Mouse (Mus musculus) embryo, embryonic 10 days (tissue): ENCODE measurements at regions not wholly inside any gene's neighbourhood (a gene's known extent, or its start where the extent isn't known, plus 50 kb on each side); places are given as distances from the start of the nearest gene placed in this dataset.

Experiments used
- DNase-seq: peaks from one replicate; pipeline ENCODE4 v3.0.0-alpha.2; 2015; ENCODE audit warnings: low spot score

- no peak for DNase-seq
Observed at GRCm38 (mm10) chr14:58967975-58968374, 174.7 kb downstream of the 1700129C05Rik start.

- DNase-seq = no peak
Observed at GRCm38 (mm10) chr14:58967163-58967562, 175.5 kb downstream of the 1700129C05Rik start.

DNA sequence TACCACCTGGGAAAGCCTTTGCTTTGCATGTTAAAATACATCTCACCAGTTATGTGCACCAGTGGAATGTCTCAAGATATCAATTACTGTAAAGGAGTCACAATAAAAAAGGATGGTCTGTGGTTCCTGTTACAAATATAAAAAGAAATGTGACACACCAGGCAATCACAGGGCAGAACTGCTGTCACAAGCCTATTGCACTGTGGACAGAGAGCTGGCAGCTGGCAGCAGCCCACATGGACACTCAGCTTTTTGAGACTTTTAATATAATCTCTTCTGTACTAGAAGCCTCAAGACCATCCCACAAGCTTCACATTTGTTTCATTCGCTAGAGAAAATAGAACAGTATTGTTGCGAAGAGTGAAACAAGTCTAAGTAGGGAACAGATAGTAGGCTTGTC is 197.7 kb downstream of the 1700129C05Rik start:
- DNase-seq = no peak

DNA sequence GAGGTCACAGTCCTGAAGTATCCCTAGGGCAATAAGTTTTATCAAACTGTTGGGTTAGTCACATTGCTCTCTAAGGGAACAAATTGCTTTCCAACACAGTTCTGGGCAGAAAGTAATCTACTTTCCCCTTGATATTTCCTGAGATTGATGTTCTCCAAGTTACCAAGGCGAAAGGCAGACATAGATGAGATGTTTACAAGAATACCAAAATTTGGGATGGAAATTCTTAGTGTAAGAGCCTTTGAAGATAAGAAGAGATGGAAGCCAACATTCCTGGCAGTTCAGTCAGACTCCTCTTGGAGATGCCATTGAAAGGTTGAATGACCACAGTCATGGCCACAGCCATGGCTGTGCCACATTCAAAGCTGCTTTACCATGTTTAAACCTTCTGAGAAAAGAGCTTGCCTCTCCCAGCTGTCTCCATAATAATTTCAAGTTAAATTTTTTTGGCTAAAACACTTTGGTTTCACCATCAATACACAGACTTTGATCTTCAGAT is 199.4 kb downstream of the 1700129C05Rik start:
- no peak for DNase-seq

GRCm38 (mm10) chr14:58939086-58939485 is 203.6 kb downstream of the 1700129C05Rik start:
- no peak for DNase-seq

- no peak for DNase-seq
Observed at GRCm38 (mm10) chr14:58938601-58938970, 204.1 kb downstream of the 1700129C05Rik start.

- DNase-seq = peak; percentile 61
Observed at GRCm38 (mm10) chr14:58937791-58938600, 204.7 kb downstream of the 1700129C05Rik start.

- DNase-seq = peak; percentile 92
Observed at GRCm38 (mm10) chr14:58937331-58937730, 205.4 kb downstream of the 1700129C05Rik start.

DNA sequence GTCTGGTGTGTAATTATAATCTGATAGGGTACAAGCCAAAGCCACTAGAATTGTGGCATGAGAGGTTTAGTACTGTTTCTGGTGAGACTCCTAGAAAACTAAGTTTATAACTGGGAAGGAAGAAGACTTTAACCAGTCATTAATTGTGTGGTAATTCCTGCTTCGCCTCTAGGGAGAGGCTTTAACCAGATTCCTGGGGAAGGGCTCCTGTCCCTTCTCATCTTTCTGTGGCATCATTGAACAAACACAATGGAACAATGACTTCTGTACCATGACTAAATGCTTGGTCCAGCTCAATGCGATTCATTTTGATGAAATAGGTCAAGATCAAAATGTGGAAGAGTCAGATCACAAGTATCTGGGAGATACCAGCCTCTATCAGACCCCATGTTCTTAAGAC is 206.6 kb downstream of the 1700129C05Rik start:
- peak; percentile 33 for DNase-seq

DNA sequence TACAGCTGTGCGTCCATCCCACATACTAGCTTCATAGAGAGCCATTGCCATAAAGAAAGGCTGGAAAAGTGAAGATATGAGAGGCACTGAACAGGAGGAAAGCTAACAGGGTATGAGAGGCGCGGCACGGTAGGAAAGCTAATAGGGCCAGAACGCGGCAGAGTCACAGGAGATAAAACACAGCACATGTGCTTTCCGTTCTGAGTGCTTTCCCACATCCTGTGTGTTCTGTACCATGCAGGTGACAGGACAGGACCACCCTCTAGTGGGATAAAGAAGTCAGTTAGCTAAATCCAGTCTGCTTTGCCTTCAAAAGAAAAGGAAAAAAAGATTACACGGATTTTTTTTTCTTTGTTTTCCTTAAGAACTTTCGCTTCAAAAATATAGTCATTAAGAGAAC is 224.8 kb downstream of the 1700129C05Rik start:
- no peak for DNase-seq

DNA sequence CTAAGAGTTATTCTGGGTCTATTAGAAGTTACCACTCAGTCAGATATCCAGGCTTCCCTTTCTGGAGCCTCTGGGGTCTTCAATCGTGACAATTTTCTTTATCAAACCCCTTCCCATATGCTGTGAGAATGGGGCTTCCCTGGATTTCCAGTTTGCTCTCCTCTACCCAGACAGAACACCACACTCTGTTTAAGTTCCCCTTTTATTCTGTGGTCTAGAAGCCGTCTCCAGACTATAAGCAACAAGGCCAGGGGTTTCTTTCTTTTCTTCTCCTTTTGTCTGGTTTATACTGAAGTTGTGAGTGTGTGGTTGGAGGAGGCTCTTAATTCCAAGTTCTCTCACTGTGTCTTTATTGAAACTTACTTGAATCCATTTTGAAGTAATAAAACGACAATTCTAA is 225.5 kb downstream of the 1700129C05Rik start:
- no peak for DNase-seq

GRCm38 (mm10) chr14:58914937-58915336 is 227.8 kb downstream of the 1700129C05Rik start:
- DNase-seq = no peak

- DNase-seq = no peak
Observed at GRCm38 (mm10) chr14:58910846-58911245, 231.8 kb downstream of the 1700129C05Rik start.

DNA sequence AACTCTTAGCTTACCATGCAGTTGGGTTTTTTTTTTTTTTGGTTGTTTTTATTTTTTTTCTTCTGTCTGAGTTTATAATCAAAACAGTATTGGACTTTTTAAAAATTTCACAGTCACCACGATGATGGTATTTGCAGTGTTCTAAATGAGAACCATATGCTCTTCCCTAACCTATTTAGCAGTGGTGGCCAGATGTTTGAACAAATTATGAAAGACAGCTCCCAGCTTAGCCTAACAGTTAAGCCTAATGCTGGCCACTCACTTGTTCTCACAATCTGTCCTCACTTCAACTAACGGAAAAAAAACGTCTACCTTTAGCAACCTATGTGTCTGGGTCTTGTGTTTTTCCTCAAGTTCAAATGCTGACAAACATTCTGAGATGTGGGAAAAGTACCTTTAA is 234.8 kb downstream of the 1700129C05Rik start:
- DNase-seq = peak; percentile 44

DNA sequence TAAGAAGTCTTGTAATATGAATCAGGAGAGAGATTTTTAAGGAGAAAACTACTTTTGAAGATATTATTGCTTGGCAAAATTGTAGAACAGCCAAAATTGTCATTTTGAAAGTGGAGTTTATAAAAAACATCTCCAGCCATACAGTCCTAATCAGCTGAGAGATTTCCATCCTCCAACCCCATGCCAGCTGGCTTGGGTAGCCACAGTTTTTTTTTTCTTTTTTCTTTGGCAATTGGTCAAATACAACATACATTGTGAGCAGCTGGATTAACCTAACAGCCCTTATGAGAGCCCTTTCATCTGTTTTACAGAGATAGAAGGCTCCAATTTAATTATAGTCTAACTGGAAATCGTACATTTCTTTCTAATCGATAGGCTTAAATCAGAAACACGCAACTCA is 235.3 kb downstream of the 1700129C05Rik start:
- no peak for DNase-seq

DNA sequence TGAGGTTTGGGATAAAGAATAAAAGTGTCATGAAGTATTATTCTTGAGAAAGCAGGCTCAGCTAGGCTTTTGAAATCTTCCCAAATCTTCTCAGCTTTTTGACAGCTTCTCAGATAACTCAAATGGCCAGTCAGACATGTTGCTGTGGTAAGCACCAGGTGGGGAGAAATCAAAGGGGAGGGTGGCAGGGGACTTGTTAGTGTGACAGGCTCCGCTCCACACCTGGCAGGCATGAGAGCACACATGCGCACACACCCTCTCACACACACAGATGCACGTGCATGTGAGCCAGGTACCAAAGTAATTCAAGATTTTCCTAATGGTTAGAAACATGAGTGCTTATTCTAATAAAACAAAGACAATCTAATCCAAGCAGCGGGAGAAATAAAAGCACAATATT is 236.1 kb downstream of the 1700129C05Rik start:
- DNase-seq = no peak

DNA sequence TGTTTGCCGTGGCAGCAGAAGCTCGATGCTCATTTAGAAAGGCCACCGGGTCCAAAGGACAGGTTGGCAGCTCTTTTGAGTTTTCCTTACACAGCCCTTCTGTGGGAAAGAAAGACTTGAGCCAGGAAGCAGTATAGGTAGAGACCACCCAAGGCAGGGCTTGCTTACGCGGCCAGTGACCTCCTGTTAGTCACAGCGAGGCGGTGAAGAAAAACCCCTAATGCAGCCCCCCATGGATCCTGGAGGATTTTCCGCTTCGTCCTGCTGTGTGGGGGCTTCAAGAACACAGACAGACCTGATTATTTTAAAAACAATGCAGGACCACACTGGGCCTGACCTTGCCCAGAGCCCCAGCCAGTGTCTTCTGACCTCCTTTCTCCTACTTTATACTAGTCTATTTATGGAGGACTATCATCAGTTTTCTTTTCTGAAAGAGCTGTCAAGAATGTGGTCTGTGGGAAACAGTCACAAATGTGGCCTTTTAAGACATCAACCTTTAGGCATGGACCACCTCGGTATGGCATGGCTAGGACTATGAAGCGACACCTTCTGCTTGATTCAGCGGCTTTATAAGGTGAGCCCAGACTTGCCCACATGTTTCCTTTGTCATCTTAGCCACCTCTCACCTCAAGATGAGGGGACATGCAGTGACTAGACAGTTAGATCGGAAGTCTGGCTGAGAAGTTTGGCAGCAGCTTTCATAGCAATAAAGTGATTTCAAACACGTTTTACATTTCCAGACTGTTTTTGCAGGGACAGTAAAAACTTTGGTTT is 274.3 kb downstream of the 1700129C05Rik start:
- peak; percentile 43 for DNase-seq

- peak; percentile 31 for DNase-seq
Observed at GRCm38 (mm10) chr14:58867396-58868107, 275.1 kb downstream of the 1700129C05Rik start.

GRCm38 (mm10) chr14:58854871-58855270 is 287.8 kb downstream of the 1700129C05Rik start:
- no peak for DNase-seq

DNA sequence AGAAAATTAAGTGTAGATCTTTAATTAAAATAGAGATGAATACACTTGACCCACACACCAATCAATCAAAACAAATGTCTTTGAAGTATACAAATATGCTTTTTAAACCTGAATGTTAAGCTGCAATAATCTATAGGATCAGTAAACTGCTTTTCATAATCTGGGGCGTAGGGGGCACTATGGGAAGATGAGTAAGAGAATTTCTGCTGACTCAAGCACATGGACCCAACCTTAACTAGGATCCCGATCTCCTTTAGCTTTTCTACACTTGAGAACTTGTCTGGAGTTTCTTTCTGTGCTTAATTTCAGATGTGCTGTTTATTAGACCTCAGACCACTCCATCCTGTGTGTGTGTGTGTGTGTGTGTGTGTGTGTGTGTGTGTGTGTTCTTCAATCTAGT is 298.1 kb downstream of the 1700129C05Rik start:
- DNase-seq = no peak

DNA sequence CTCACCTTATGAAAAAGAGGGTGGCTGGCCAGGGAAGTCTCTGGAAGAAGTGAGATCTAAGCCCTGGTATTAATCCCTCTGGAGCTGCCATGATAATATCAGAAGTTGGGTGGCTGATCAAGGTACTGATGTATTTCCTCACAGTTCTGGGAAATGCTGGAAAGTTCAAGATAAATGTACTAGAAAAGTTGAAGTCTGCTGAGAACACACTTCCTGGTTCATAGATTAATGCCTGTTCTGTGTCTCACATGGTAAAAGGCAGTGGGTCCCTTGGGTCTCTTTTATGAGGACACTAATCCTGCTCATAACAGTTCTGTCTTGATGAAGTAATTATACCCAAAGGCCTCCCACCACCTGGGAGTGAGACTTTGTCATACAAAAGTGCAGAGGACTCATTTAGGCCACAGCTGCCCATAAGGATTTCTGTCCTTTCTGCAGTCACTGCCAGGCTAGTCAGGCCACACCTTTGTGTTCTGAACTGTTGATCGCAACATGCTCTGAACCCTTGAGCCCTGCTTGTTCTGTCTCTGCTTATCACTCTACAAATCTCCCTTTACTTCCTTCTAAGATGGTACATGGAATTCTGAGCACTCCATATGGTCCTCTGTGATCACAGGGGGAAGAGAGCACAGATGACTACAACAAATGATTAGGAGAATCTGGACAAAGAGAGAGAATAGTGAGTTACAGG is 300.4 kb downstream of the 1700129C05Rik start:
- DNase-seq = no peak

DNA sequence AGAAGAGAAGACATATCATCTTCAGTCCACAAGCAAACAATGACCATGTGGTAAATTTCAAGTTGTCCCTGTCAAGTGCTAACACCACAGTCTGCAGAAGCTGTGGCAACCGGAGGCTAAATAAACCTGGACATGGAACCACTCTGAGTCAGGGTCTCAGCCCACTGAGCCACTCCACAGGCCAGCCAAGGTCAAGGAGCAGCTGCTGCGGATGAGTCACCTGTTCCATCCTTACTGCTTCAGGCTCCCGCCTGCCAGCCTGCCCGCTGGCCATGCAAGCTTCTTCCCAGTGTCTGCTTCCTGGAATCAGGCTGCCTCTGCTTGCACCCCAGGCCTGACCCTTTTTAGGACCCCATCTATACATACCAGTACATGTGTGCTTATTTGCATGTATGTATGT is 319.8 kb downstream of the 1700129C05Rik start:
- peak; percentile 16 for DNase-seq
